Mouse (Mus musculus): Measurements from ENCODE around the gene Npdc1. TPM values are rescaled to one million over a fixed set of nuclear protein-coding genes. Genes with fewer than 3 reads are reported as not detected.

The Npdc1 gene
- total and polyA plus RNA-seq, 2 experiments from 2014 or later = 234 to 481 TPM

GRCm38 (mm10) chr2:25359848-25360247 is 39.3 kb upstream of the Npdc1 start:
- Histone ChIP-seq H3K4me2 (ENCODE audit: low read depth, low read length, poor library complexity, severe bottlenecking) (no peak overlapping the region), H3K9ac (replicated peaks; ENCODE audit: low read length, poor library complexity, severe bottlenecking) (no peak overlapping the region), H3K27me3 (ENCODE audit: insufficient read depth, low read length) (peaks cover 14% of the 10 kb centered on the region), H3K9me3 (ENCODE audit: low read length) (no peaks in the 10 kb centered on the region), H3K36me3 (ENCODE audit: insufficient read depth, low read length) (no peaks in the 10 kb centered on the region), H3K27ac (ENCODE audit: low read depth, low read length) (no peak overlapping the region), H3K4me3 (ENCODE audit: low read depth, low read length) (no peak overlapping the region), H3K4me1 (ENCODE audit: insufficient read depth, low read length) (peaks cover 13% of the 10 kb centered on the region; the same call in 1 of the 2 replicates)
- ATAC-seq (ENCODE audit: low FRiP score) (no peak), DNase-seq (ENCODE audit: low spot score) (no peak)
- 82% methylated on average over 4 of the region's 4 CpGs for WGBS
- no peak for TF ChIP-seq CTCF (IDR thresholded peaks at IDR 0.05)

DNA sequence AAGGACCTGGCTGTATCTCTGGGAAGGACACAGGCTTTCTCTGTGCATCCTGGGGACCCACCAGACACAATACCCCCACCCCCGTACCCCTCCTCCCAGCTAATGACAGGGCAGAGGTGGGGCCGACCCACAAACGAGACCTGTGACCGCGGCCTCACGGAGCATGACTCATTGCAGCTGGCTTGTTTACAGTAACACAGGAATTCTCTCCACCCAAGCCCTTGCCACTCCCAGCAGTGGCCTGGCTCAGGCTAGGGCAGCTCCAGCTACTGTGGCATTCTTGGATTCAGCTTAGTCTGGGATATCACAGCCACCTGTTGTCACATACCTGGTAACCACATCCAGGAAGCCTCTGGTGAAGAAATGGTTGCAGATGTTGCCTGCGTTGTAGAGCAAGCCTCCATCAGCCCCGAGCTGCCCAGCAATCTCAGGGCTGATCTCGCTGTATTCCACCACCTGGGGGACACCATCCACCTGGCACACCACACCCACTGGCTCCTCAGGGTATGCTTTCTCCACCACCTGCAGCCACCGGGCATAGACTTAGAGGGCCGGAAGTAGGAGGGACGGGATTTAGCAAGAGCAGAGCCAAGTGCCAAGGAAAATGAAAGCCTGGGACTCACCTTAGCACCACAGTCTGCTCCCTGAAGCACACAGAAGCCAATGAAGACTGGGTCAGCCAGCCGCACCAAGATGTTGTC is 35.5 kb upstream of the Npdc1 start:
- Histone ChIP-seq H3K4me3 (ENCODE audit: low read depth, low read length) (no peak overlapping the region), H3K27me3 (ENCODE audit: insufficient read depth, low read length) (peaks cover 20% of the 10 kb centered on the region), H3K27ac (ENCODE audit: low read depth, low read length) (no peak overlapping the region), H3K9ac (replicated peaks; ENCODE audit: low read length, poor library complexity, severe bottlenecking) (no peak overlapping the region), H3K9me3 (ENCODE audit: low read length) (no peaks in the 10 kb centered on the region), H3K4me1 (ENCODE audit: insufficient read depth, low read length) (no peaks in the 10 kb centered on the region), H3K4me2 (ENCODE audit: low read depth, low read length, poor library complexity, severe bottlenecking) (no peak overlapping the region), H3K36me3 (ENCODE audit: insufficient read depth, low read length) (no peaks in the 10 kb centered on the region)
- 71% methylated on average over 13 of the region's 13 CpGs for WGBS
- TF ChIP-seq CTCF (IDR thresholded peaks at IDR 0.05) = no peak
- DNase-seq (ENCODE audit: low spot score) (no peak), ATAC-seq (ENCODE audit: low FRiP score) (no peak)

DNA sequence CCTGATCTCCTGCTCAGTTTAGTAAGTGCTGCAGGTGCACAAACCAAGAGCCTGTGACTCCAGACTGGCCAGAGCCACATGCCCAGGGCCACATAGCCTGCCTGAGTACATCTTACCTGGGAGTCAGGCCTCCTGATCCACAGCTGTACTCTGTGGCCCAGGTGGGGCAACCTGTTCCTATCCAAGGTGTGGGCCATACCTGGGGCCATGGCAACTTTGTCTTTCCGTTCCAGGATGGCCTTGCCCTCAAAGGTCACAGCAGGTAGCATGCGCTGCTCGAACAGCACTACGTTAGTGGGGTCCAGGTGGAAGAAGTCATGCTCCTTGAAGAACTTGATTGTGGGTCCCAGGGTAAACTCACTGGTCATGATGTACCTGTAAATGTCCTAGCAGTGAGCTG is 34.8 kb upstream of the Npdc1 start:
- DNase-seq (ENCODE audit: low spot score) = no peak
- Histone ChIP-seq H3K27me3 (ENCODE audit: insufficient read depth, low read length) (peaks cover 20% of the 10 kb centered on the region), H3K4me1 (ENCODE audit: insufficient read depth, low read length) (no peaks in the 10 kb centered on the region), H3K27ac (ENCODE audit: low read depth, low read length) (no peak overlapping the region), H3K4me2 (ENCODE audit: low read depth, low read length, poor library complexity, severe bottlenecking) (peak overlapping the region; percentile 96; the same call in 1 of the 2 replicates), H3K9me3 (ENCODE audit: low read length) (no peaks in the 10 kb centered on the region), H3K9ac (replicated peaks; ENCODE audit: low read length, poor library complexity, severe bottlenecking) (no peak overlapping the region), H3K36me3 (ENCODE audit: insufficient read depth, low read length) (no peaks in the 10 kb centered on the region), H3K4me3 (ENCODE audit: low read depth, low read length) (0 out of 2 replicates have a peak overlapping the region, but pooled peaks have one; percentile 54)
- no peak for TF ChIP-seq CTCF (IDR thresholded peaks at IDR 0.05)
- WGBS = 87% methylated on average over 4 of the region's 4 CpGs
- no peak for ATAC-seq (ENCODE audit: low FRiP score)

DNA sequence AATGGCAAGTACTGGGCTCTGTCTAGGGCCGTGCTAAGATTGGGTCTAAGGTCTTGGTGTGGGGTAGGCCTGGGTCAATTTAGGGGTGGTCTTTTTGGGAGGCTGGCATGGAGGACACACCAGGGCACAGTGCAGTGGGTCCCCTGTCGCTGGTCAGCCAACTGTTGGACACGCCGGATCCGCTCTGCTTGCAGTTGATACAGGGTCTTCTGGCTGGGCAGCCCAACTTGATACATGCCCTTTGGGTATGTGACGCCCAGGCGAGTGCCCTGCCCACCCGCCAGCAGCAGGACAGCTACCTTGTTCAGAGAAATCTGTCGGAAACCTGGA is 34.4 kb upstream of the Npdc1 start:
- Histone ChIP-seq H3K9me3 (ENCODE audit: low read length) (no peaks in the 10 kb centered on the region), H3K27ac (ENCODE audit: low read depth, low read length) (no peak overlapping the region), H3K4me2 (ENCODE audit: low read depth, low read length, poor library complexity, severe bottlenecking) (peak overlapping the region; percentile 96), H3K27me3 (ENCODE audit: insufficient read depth, low read length) (peaks cover 20% of the 10 kb centered on the region), H3K9ac (replicated peaks; ENCODE audit: low read length, poor library complexity, severe bottlenecking) (peak overlapping the region; percentile 62; the same call in 1 of the 2 replicates), H3K36me3 (ENCODE audit: insufficient read depth, low read length) (no peaks in the 10 kb centered on the region), H3K4me1 (ENCODE audit: insufficient read depth, low read length) (no peaks in the 10 kb centered on the region), H3K4me3 (ENCODE audit: low read depth, low read length) (peak overlapping the region; percentile 54)
- WGBS = 37% methylated on average over 9 of the region's 9 CpGs
- DNase-seq (ENCODE audit: low spot score) (no peak), ATAC-seq (ENCODE audit: low FRiP score) (peak; percentile 18; the same call in 1 of the 2 replicates)
- no peak for TF ChIP-seq CTCF (IDR thresholded peaks at IDR 0.05)

- Histone ChIP-seq H3K27ac (ENCODE audit: low read depth, low read length) (no peak within 1 kb of the TSS), H3K36me3 (ENCODE audit: insufficient read depth, low read length) (no peaks in the 10 kb centered on the region), H3K4me2 (ENCODE audit: low read depth, low read length, poor library complexity, severe bottlenecking) (peak within 1 kb of the TSS; percentile 96), H3K9me3 (ENCODE audit: low read length) (no peaks in the 10 kb centered on the region), H3K27me3 (ENCODE audit: insufficient read depth, low read length) (peaks cover 20% of the 10 kb centered on the region), H3K4me3 (ENCODE audit: low read depth, low read length) (peak within 1 kb of the TSS; percentile 54), H3K9ac (replicated peaks; ENCODE audit: low read length, poor library complexity, severe bottlenecking) (peak within 1 kb of the TSS; percentile 62), H3K4me1 (ENCODE audit: insufficient read depth, low read length) (no peaks in the 10 kb centered on the region)
- no peak for TF ChIP-seq CTCF (IDR thresholded peaks at IDR 0.05)
- WGBS = under 1% methylated on average over 54 of the region's 54 CpGs
- peak; percentile 67 for ATAC-seq (ENCODE audit: low FRiP score)
- peak; percentile 59 for DNase-seq (ENCODE audit: low spot score)
Measured at GRCm38 (mm10) chr2:25365091-25365761, 33.9 kb upstream of the Npdc1 start, which contains the start of gene Uap1l1. Gene Uap1l1 (minus strand): TSS chr2:25365682.

- no peak for TF ChIP-seq CTCF (IDR thresholded peaks at IDR 0.05)
- Histone ChIP-seq H3K9ac (replicated peaks; ENCODE audit: low read length, poor library complexity, severe bottlenecking) (no peak overlapping the region), H3K4me3 (ENCODE audit: low read depth, low read length) (no peak overlapping the region), H3K4me1 (ENCODE audit: insufficient read depth, low read length) (0 out of 2 replicates have a peak, but pooled peaks cover 5% of the 10 kb centered on the region), H3K4me2 (ENCODE audit: low read depth, low read length, poor library complexity, severe bottlenecking) (no peak overlapping the region), H3K36me3 (ENCODE audit: insufficient read depth, low read length) (no peaks in the 10 kb centered on the region), H3K27me3 (ENCODE audit: insufficient read depth, low read length) (peaks cover 6% of the 10 kb centered on the region), H3K27ac (ENCODE audit: low read depth, low read length) (no peak overlapping the region), H3K9me3 (ENCODE audit: low read length) (no peaks in the 10 kb centered on the region)
- no peak for DNase-seq (ENCODE audit: low spot score)
- no peak for ATAC-seq (ENCODE audit: low FRiP score)
- 93% methylated on average over 3 of the region's 3 CpGs for WGBS
Measured at GRCm38 (mm10) chr2:25369996-25370395, 29.2 kb upstream of the Npdc1 start.

Data from midbrain, postnatal 0 days (tissue).